Mouse (Mus musculus): ENCODE measurements around the gene Acad10.

Acad10 gene

DNA sequence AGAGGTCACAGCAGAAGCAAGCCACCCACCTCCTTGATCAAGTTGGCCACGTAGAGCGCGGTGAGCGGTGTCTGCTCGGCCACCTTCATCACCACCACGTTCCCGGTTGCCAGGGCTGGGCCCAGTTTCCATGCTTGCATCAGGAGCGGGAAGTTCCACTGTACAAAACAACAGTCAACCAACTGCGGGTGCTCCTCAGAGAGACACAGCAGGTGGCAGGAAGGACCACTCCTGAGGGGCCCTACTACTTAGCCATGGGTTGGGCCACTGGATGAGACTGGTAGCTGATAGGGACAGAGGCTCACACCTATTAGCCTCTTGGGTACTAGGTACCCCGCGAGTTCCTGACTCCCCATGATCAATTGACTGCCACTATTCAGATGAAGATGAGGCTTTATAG lies 84.4 kb downstream of the Acad10 start:
- in situ Hi-C loops (cut with MboI; ENCODE audit: unreplicated experiment in 2 of 2), result no loop called here

DNA sequence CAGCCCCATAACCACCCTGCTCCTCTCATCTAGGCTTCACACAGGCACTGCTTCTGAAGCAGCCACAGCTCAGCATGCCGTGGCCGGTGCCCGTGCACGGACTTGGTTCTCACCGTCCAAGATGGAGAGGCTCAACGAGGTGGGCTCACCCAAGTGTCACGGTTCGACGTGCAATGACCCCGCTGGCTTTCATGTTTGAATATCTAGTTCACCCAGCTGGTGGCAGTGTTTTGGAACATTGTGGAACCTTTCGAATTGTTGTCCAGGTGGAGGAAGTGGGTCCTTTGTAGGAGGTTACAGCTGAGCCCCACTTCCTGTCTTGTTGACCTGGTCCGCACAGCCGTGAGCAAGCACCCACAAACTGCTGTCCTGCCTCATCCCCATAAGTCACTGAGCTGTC lies 86.2 kb downstream of the Acad10 start:
- in situ Hi-C loops (cut with MboI; ENCODE audit: unreplicated experiment in 2 of 2), result no loop called here
